Mouse (Mus musculus): Measurements from ENCODE around the gene Fstl4. TPM values are rescaled to one million over a fixed set of nuclear protein-coding genes. Genes with fewer than 3 reads are reported as not detected.

The Fstl4 gene
- polyA plus RNA-seq, 1 experiment from 2014 or later = 2.6 TPM

- DNase-seq (ENCODE audit: low spot score) = no peak
- H3K27ac ChIP-seq = no peak overlapping the region
- H3K4me3 ChIP-seq = no peak overlapping the region
- no peaks in the 10 kb centered on the region; the same call in 1 of the 2 replicates for H3K27me3 ChIP-seq (ENCODE audit: insufficient read depth, poor library complexity, severe bottlenecking)
- WGBS = 11% methylated on average over 6 of the region's 6 CpGs
- H3K4me1 ChIP-seq (replicated peaks) = peaks cover 24% of the 10 kb centered on the region
- H3K9me3 ChIP-seq = no peaks in the 10 kb centered on the region
- H3K36me3 ChIP-seq = no peaks in the 10 kb centered on the region
Observed at GRCm38 (mm10) chr11:52886559-52887303, 122.3 kb downstream of the Fstl4 start.

GRCm38 (mm10) chr11:52888150-52888549, 123.7 kb downstream of the Fstl4 start:
- Histone ChIP-seq H3K4me3 (no peak overlapping the region), H3K4me1 (replicated peaks) (peaks cover 24% of the 10 kb centered on the region), H3K36me3 (no peaks in the 10 kb centered on the region), H3K27ac (no peak overlapping the region), H3K27me3 (ENCODE audit: insufficient read depth, poor library complexity, severe bottlenecking) (no peaks in the 10 kb centered on the region; the same call in 1 of the 2 replicates), H3K9me3 (no peaks in the 10 kb centered on the region)
- no peak for DNase-seq (ENCODE audit: low spot score)
- 30% methylated on average over 6 of the region's 6 CpGs for WGBS

DNA sequence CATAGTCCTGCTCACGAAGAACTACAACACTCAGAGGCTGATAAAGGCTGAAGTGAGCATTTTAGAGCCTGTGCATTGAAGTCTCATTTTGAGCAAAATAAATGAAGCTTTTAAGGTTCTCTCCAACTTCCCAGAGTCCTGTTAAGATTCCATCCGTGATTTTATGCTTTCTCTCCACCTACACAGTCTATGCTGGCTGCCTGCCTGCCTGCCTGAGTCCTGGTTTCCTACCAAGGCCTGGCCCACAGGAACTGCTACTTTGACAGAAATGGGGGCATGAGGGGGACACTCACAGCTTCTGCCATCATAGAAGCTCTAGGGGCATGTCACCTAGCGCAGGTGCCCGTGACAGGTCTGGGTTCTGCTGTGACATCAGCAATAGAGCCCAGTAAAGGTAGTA, 125.1 kb downstream of the Fstl4 start:
- H3K36me3 ChIP-seq = no peaks in the 10 kb centered on the region
- H3K27me3 ChIP-seq (ENCODE audit: insufficient read depth, poor library complexity, severe bottlenecking) = no peaks in the 10 kb centered on the region; the same call in 1 of the 2 replicates
- H3K9me3 ChIP-seq = no peaks in the 10 kb centered on the region
- H3K4me3 ChIP-seq = no peak overlapping the region
- no peak for DNase-seq (ENCODE audit: low spot score)
- peaks cover 24% of the 10 kb centered on the region for H3K4me1 ChIP-seq (replicated peaks)
- H3K27ac ChIP-seq = no peak overlapping the region
- 83% methylated on average over 4 of the region's 4 CpGs for WGBS

DNA sequence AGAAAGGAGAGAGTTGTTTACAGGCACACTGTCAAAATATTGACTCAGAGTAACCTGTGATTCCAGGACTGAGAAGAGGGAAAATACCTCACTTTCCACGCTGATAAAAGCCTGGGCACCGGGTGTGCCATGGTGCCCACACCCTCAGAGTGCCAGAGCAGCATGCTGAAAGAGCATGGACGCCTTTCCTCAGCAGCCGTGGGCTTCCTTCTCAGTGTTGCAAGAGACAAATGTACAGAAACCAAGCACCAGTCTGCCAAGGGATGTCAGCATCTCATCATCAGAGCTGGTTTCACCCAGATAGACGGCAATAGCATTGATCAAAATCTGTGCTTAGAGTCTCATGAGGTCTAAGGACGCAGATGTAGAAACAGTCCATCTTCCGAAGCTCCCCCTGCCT, 125.7 kb downstream of the Fstl4 start:
- Histone ChIP-seq H3K4me1 (replicated peaks) (peaks cover 24% of the 10 kb centered on the region), H3K27ac (no peak overlapping the region), H3K27me3 (ENCODE audit: insufficient read depth, poor library complexity, severe bottlenecking) (no peaks in the 10 kb centered on the region; the same call in 1 of the 2 replicates), H3K36me3 (no peaks in the 10 kb centered on the region), H3K9me3 (no peaks in the 10 kb centered on the region), H3K4me3 (no peak overlapping the region)
- 86% methylated on average over 7 of the region's 7 CpGs for WGBS
- no peak for DNase-seq (ENCODE audit: low spot score)

GRCm38 (mm10) chr11:52904101-52904500, 139.7 kb downstream of the Fstl4 start:
- no peaks in the 10 kb centered on the region for H3K36me3 ChIP-seq
- no peak for DNase-seq (ENCODE audit: low spot score)
- no peaks in the 10 kb centered on the region for H3K9me3 ChIP-seq
- 81% methylated on average over 5 of the region's 5 CpGs for WGBS
- H3K4me3 ChIP-seq = no peak overlapping the region
- no peaks in the 10 kb centered on the region for H3K4me1 ChIP-seq (replicated peaks)
- no peak overlapping the region for H3K27ac ChIP-seq
- no peaks in the 10 kb centered on the region for H3K27me3 ChIP-seq (ENCODE audit: insufficient read depth, poor library complexity, severe bottlenecking)

DNA sequence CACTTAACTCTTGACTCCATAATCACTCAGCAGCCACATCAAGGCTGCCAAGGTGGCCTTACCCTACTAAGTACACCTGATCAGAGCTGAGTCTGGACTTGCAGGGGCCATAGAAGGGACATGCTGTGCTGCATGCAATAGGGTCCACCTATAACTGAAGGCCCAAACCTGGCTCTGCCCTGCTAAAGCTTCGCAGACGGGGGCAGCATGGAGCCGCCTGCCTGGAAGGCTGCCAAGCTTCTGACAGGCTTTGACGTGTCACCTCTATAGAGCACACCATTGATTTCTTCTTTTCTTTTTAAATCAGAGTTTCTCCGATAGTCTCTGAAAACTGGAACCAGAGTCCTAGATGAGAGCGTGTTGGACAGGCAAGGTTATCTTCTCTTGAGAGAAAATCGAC, 146.4 kb downstream of the Fstl4 start:
- Histone ChIP-seq H3K4me3 (no peak overlapping the region), H3K36me3 (no peaks in the 10 kb centered on the region), H3K9me3 (no peaks in the 10 kb centered on the region), H3K27me3 (ENCODE audit: insufficient read depth, poor library complexity, severe bottlenecking) (no peaks in the 10 kb centered on the region), H3K4me1 (replicated peaks) (no peaks in the 10 kb centered on the region), H3K27ac (no peak overlapping the region)
- WGBS = 76% methylated on average over 7 of the region's 7 CpGs
- DNase-seq (ENCODE audit: low spot score) = no peak

GRCm38 (mm10) chr11:52914431-52914830, 150.0 kb downstream of the Fstl4 start:
- no peaks in the 10 kb centered on the region for H3K27me3 ChIP-seq (ENCODE audit: insufficient read depth, poor library complexity, severe bottlenecking)
- 0 out of 2 replicates have a peak, but pooled peaks cover 2% of the 10 kb centered on the region for H3K4me1 ChIP-seq (replicated peaks)
- H3K9me3 ChIP-seq = no peaks in the 10 kb centered on the region
- H3K4me3 ChIP-seq = no peak overlapping the region
- no peaks in the 10 kb centered on the region for H3K36me3 ChIP-seq
- no peak for DNase-seq (ENCODE audit: low spot score)
- H3K27ac ChIP-seq = no peak overlapping the region
- WGBS = 87% methylated on average over 6 of the region's 6 CpGs

GRCm38 (mm10) chr11:52915648-52916047, 151.2 kb downstream of the Fstl4 start:
- Histone ChIP-seq H3K36me3 (no peaks in the 10 kb centered on the region), H3K9me3 (no peaks in the 10 kb centered on the region), H3K27me3 (ENCODE audit: insufficient read depth, poor library complexity, severe bottlenecking) (no peaks in the 10 kb centered on the region), H3K4me1 (replicated peaks) (0 out of 2 replicates have a peak, but pooled peaks cover 5% of the 10 kb centered on the region), H3K4me3 (no peak overlapping the region), H3K27ac (no peak overlapping the region)
- no peak for DNase-seq (ENCODE audit: low spot score)
- WGBS = 85% methylated on average over 2 of the region's 2 CpGs

DNA sequence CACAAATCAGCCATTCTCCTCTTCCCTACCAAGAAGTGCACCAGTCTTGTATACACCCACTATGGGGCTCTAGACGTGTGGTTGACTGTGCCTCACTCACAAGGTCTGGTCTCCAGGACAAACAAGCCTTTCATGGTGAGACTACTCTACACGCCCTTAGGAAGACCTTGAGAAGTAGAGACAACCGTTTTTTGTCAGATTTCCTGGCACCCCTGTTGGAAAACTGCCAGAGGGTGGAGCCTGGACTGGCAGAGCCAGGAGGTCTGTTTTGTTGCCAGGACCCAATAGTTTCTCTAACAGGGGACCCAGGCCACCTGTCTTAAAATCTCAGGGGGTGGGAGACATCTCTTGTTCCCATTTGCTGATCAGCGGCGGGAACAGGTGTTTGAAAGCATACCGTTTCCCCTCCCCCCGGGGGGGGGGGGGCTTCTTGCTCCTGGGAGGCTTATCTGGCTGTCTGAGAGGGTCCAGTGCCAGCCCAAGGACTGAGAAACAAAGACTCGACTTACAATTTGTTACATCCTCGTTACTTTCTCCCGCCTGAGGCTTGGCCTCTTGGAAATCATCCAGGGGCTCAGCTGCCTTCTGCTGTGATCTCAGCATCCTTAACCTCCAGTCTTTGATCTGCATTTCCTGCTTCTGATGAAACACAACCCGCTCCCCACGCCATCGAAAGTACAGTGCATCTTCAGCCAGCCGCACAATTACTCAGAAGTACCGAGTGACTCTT, 155.0 kb downstream of the Fstl4 start:
- Histone ChIP-seq H3K4me3 (no peak overlapping the region), H3K27ac (no peak overlapping the region), H3K27me3 (ENCODE audit: insufficient read depth, poor library complexity, severe bottlenecking) (no peaks in the 10 kb centered on the region), H3K36me3 (no peaks in the 10 kb centered on the region), H3K9me3 (no peaks in the 10 kb centered on the region), H3K4me1 (replicated peaks) (0 out of 2 replicates have a peak, but pooled peaks cover 5% of the 10 kb centered on the region)
- no peak for DNase-seq (ENCODE audit: low spot score)
- 64% methylated on average over 15 of the region's 15 CpGs for WGBS

DNA sequence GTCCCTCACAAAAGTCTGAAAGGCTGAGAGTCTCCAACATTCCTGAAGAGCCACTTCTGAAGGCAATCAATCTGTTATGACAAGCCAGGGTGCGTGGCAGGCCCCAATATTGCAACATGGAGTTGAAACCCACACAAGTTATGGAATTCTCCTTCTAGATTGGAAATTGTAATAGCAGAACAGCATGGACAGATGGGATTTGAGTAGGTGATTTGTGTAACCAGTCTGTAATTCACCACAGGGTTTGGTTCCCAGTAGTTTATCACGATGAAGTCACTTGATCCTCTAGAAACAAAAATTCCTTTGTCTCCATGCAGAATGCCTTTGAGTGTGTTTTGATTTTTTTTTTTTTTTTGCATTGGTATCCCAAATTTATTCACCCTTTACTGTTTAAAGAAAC, 159.8 kb downstream of the Fstl4 start:
- WGBS = 84% methylated on average over 2 of the region's 2 CpGs
- Histone ChIP-seq H3K9me3 (no peaks in the 10 kb centered on the region), H3K4me3 (no peak overlapping the region), H3K4me1 (replicated peaks) (0 out of 2 replicates have a peak, but pooled peaks cover 5% of the 10 kb centered on the region), H3K27me3 (ENCODE audit: insufficient read depth, poor library complexity, severe bottlenecking) (no peaks in the 10 kb centered on the region), H3K36me3 (no peaks in the 10 kb centered on the region), H3K27ac (no peak overlapping the region)
- no peak for DNase-seq (ENCODE audit: low spot score)

GRCm38 (mm10) chr11:52928321-52928720, 163.9 kb downstream of the Fstl4 start:
- no peaks in the 10 kb centered on the region for H3K9me3 ChIP-seq
- H3K27ac ChIP-seq = no peak overlapping the region
- no peak overlapping the region for H3K4me3 ChIP-seq
- 0 out of 2 replicates have a peak, but pooled peaks cover 5% of the 10 kb centered on the region for H3K4me1 ChIP-seq (replicated peaks)
- no peaks in the 10 kb centered on the region for H3K36me3 ChIP-seq
- DNase-seq (ENCODE audit: low spot score) = no peak
- H3K27me3 ChIP-seq (ENCODE audit: insufficient read depth, poor library complexity, severe bottlenecking) = no peaks in the 10 kb centered on the region
- WGBS = 94% methylated on average over 4 of the region's 4 CpGs

GRCm38 (mm10) chr11:52939336-52940070, 175.1 kb downstream of the Fstl4 start:
- H3K27ac ChIP-seq = peak overlapping the region; percentile 29; the same call in 1 of the 2 replicates
- H3K27me3 ChIP-seq (ENCODE audit: insufficient read depth, poor library complexity, severe bottlenecking) = no peaks in the 10 kb centered on the region; the same call in 1 of the 2 replicates
- H3K9me3 ChIP-seq = no peaks in the 10 kb centered on the region
- no peaks in the 10 kb centered on the region for H3K36me3 ChIP-seq
- 0 out of 2 replicates have a peak, but pooled peaks cover 11% of the 10 kb centered on the region for H3K4me1 ChIP-seq (replicated peaks)
- 84% methylated on average over 12 of the region's 12 CpGs for WGBS
- DNase-seq (ENCODE audit: low spot score) = no peak
- no peak overlapping the region for H3K4me3 ChIP-seq
